Mouse (Mus musculus): ENCODE measurements around the gene Ddx4. TPM values are rescaled to one million over a fixed set of nuclear protein-coding genes. Genes with fewer than 3 reads are reported as not detected.
"Not testable (repeated sequence)": the region's sequence is repeated elsewhere in the genome, so short reads cannot be mapped to it uniquely, and the experiment has no call there.

Gene Ddx4
- total RNA-seq, 1 experiment: 4.8 TPM

DNA sequence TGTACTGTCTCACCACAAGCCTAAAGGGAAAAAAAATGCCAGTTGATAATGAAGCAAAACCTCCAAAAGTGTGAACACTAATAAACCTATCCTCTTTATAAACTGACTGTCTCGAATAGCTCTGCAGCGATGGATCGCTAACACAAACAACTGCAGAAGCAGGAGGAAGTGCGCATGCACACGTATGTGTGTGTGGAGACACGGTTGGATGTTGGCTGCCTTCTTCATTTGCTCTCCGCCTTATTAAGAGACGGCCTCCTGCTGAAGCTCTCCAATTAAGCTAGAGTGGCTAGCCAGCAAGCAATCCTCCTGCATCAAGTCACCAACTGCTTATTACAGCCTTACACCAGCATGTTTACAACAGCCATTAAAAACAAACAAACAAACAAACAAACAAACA, 70.0 kb downstream of the Ddx4 start:
- no peak overlapping the region for H3K9ac ChIP-seq (ENCODE audit: insufficient read depth, low read depth, low read length, poor library complexity, severe bottlenecking)
- no peaks in the 10 kb centered on the region for H3K9me3 ChIP-seq (ENCODE audit: control insufficient read depth, insufficient read depth, low read depth, low read length)
- H3K27ac ChIP-seq (ENCODE audit: insufficient read depth, low read depth, low read length, poor library complexity, severe bottlenecking): no peak overlapping the region
- H3K36me3 ChIP-seq (ENCODE audit: control insufficient read depth, insufficient read depth, low read length, poor library complexity, severe bottlenecking): no peaks in the 10 kb centered on the region
- no peaks in the 10 kb centered on the region for H3K4me1 ChIP-seq (ENCODE audit: control insufficient read depth in 2 of 2, insufficient read depth in 2 of 2, low read length in 2 of 2, poor library complexity in 1 of 2)
- TF ChIP-seq ZC3H11A (IDR thresholded peaks at IDR 0.05; ENCODE audit: borderline replicate concordance, low read depth, low read length) (no peak), MAFK (IDR thresholded peaks at IDR 0.05; ENCODE audit: insufficient read depth, low read depth, low read length) (no peak), ZNF384 (IDR thresholded peaks at IDR 0.05; ENCODE audit: low read depth, low read length) (no peak), CHD2 (IDR thresholded peaks at IDR 0.05; ENCODE audit: low read depth, low read length) (no peak), HCFC1 (IDR thresholded peaks at IDR 0.05; ENCODE audit: borderline replicate concordance, insufficient read depth, low read length) (no peak)
- in situ Hi-C loops (cut with MboI; ENCODE audit: low sequenced_read_pairs in 2 of 2, unreplicated experiment in 2 of 2): no loop called here
- DNase-seq (ENCODE audit: low read depth, low spot score): no peak
- no peak overlapping the region for H3K4me3 ChIP-seq (ENCODE audit: insufficient read depth in 1 of 2, low read depth in 1 of 2, low read length in 2 of 2, poor library complexity in 1 of 2, severe bottlenecking in 1 of 2)

DNA sequence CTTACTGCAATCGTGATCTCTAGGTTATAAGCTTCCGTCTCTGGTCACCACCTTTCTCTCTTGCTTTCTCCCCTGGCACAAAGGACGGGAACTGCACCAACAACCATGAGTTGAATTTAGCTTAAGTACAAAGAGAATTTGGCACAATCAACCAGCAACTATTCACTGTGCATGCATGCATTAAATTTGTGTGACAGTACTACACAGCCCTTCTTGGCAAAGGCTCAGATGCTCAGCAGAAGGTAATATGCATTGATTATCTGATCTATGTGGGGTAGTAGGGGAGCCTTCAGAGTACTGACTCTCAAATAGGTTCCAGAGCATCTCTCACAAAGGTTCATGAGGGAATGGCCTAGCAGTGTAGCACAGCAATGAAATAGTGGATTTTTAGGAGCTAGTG, 70.5 kb downstream of the Ddx4 start:
- TF ChIP-seq ZC3H11A (IDR thresholded peaks at IDR 0.05; ENCODE audit: borderline replicate concordance, low read depth, low read length) (no peak), HCFC1 (IDR thresholded peaks at IDR 0.05; ENCODE audit: borderline replicate concordance, insufficient read depth, low read length) (no peak), CHD2 (IDR thresholded peaks at IDR 0.05; ENCODE audit: low read depth, low read length) (no peak)
- H3K27ac ChIP-seq (ENCODE audit: insufficient read depth, low read depth, low read length, poor library complexity, severe bottlenecking): no peak overlapping the region
- no peaks in the 10 kb centered on the region for H3K36me3 ChIP-seq (ENCODE audit: control insufficient read depth, insufficient read depth, low read length, poor library complexity, severe bottlenecking)
- no peaks in the 10 kb centered on the region for H3K9me3 ChIP-seq (ENCODE audit: control insufficient read depth, insufficient read depth, low read depth, low read length)
- no peak overlapping the region for H3K4me3 ChIP-seq (ENCODE audit: insufficient read depth in 1 of 2, low read depth in 1 of 2, low read length in 2 of 2, poor library complexity in 1 of 2, severe bottlenecking in 1 of 2)
- H3K4me1 ChIP-seq (ENCODE audit: control insufficient read depth in 2 of 2, insufficient read depth in 2 of 2, low read length in 2 of 2, poor library complexity in 1 of 2): no peaks in the 10 kb centered on the region
- no peak for DNase-seq (ENCODE audit: low read depth, low spot score)
- H3K9ac ChIP-seq (ENCODE audit: insufficient read depth, low read depth, low read length, poor library complexity, severe bottlenecking): no peak overlapping the region
- in situ Hi-C loops (cut with MboI; ENCODE audit: low sequenced_read_pairs in 2 of 2, unreplicated experiment in 2 of 2): no loop called here

DNA sequence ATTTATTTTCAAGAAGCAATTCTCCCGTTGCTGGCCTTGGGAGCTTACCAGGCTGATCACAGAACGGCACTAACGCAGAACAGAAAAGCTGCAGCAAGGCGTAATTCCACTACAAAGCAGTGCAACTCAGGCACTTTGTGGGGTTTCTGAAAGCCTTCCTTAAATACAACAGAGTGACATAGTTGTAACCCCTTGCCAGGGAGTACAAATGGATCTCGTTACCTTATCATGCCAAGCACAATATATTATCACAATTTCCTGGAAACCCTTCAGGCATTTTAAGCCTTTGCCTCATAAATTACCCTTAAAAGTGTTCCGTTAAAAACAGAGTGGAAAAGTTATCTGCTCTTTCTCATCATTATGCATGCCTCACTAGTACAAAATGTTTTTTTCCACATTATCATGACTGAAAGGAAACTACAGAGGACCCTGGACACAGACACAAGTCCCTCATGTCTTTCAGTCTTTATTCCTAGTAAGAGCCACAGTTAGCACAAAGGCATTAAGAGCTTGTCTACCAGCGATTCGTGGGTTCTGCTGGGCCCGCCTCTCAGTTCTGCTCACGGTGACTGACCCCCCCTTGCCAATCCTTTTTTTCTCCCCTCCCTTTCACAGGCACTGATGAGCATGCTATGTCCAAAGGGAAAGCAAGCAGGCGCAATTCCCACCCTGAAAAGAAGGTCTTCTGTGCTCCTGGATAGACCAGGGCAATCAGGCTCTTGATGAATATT, 71.5 kb downstream of the Ddx4 start:
- DNase-seq (ENCODE audit: low read depth, low spot score): no peak
- no peak overlapping the region for H3K4me3 ChIP-seq (ENCODE audit: insufficient read depth in 1 of 2, low read depth in 1 of 2, low read length in 2 of 2, poor library complexity in 1 of 2, severe bottlenecking in 1 of 2)
- no peak overlapping the region for H3K9ac ChIP-seq (ENCODE audit: insufficient read depth, low read depth, low read length, poor library complexity, severe bottlenecking)
- TF ChIP-seq ZC3H11A (IDR thresholded peaks at IDR 0.05; ENCODE audit: borderline replicate concordance, low read depth, low read length) (no peak), CHD2 (IDR thresholded peaks at IDR 0.05; ENCODE audit: low read depth, low read length) (no peak), ZNF384 (IDR thresholded peaks at IDR 0.05; ENCODE audit: low read depth, low read length) (no peak), MAFK (IDR thresholded peaks at IDR 0.05; ENCODE audit: insufficient read depth, low read depth, low read length) (no peak), HCFC1 (IDR thresholded peaks at IDR 0.05; ENCODE audit: borderline replicate concordance, insufficient read depth, low read length) (no peak)
- in situ Hi-C loops (cut with MboI; ENCODE audit: low sequenced_read_pairs in 2 of 2, unreplicated experiment in 2 of 2): no loop called here
- H3K4me1 ChIP-seq (ENCODE audit: control insufficient read depth in 2 of 2, insufficient read depth in 2 of 2, low read length in 2 of 2, poor library complexity in 1 of 2): no peaks in the 10 kb centered on the region
- H3K36me3 ChIP-seq (ENCODE audit: control insufficient read depth, insufficient read depth, low read length, poor library complexity, severe bottlenecking): no peaks in the 10 kb centered on the region
- no peaks in the 10 kb centered on the region for H3K9me3 ChIP-seq (ENCODE audit: control insufficient read depth, insufficient read depth, low read depth, low read length)
- H3K27ac ChIP-seq (ENCODE audit: insufficient read depth, low read depth, low read length, poor library complexity, severe bottlenecking): no peak overlapping the region

DNA sequence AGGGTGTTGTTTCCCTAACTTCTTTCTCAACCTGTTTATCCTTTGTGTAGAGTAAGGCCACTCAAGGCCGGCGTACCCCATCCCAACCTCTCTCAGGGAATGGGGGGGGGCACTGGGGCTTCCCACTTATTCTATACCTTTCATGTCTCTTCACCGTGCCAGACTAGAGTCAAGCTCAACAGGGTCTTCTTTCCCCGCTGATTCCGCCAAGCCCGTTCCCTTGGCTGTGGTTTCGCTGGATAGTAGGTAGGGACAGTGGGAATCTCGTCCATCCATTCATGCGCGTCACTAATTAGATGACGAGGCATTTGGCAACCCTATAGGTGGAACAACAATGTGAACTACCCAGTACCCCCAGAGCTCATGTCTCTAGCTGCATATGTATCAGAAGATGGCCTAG, 74.2 kb downstream of the Ddx4 start:
- H3K4me3 ChIP-seq (ENCODE audit: insufficient read depth in 1 of 2, low read depth in 1 of 2, low read length in 2 of 2, poor library complexity in 1 of 2, severe bottlenecking in 1 of 2); H3K27ac ChIP-seq (ENCODE audit: insufficient read depth, low read depth, low read length, poor library complexity, severe bottlenecking); in situ Hi-C loops (cut with MboI; ENCODE audit: low sequenced_read_pairs in 2 of 2, unreplicated experiment in 2 of 2); H3K4me1 ChIP-seq (ENCODE audit: control insufficient read depth in 2 of 2, insufficient read depth in 2 of 2, low read length in 2 of 2, poor library complexity in 1 of 2); DNase-seq (ENCODE audit: low read depth, low spot score); H3K9ac ChIP-seq (ENCODE audit: insufficient read depth, low read depth, low read length, poor library complexity, severe bottlenecking); H3K36me3 ChIP-seq (ENCODE audit: control insufficient read depth, insufficient read depth, low read length, poor library complexity, severe bottlenecking); H3K9me3 ChIP-seq (ENCODE audit: control insufficient read depth, insufficient read depth, low read depth, low read length): not testable (repeated sequence)

DNA sequence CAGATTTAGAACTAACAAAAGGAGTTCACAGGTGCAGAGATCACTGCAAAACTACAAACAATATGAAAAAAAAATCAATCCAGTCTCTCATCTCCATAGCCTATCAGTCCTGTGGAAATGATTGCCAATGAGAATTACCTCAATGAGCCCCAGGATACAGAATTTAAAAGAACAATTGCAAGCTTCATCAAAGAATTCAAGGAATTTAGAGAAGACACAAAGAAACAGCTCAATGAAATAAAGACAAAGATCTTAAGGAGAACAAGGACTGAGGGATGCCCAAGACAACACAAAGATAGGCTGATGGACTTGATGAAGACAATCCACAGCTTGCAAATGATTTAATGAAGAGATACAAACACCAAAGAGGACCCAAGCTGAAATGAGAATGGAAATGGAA, 78.5 kb downstream of the Ddx4 start:
- H3K9me3 ChIP-seq (ENCODE audit: control insufficient read depth, insufficient read depth, low read depth, low read length): no peaks in the 10 kb centered on the region
- TF ChIP-seq ZC3H11A (IDR thresholded peaks at IDR 0.05; ENCODE audit: borderline replicate concordance, low read depth, low read length) (no peak), HCFC1 (IDR thresholded peaks at IDR 0.05; ENCODE audit: borderline replicate concordance, insufficient read depth, low read length) (no peak), MAFK (IDR thresholded peaks at IDR 0.05; ENCODE audit: insufficient read depth, low read depth, low read length) (no peak), ZNF384 (IDR thresholded peaks at IDR 0.05; ENCODE audit: low read depth, low read length) (no peak), CHD2 (IDR thresholded peaks at IDR 0.05; ENCODE audit: low read depth, low read length) (no peak)
- H3K4me3 ChIP-seq (ENCODE audit: insufficient read depth in 1 of 2, low read depth in 1 of 2, low read length in 2 of 2, poor library complexity in 1 of 2, severe bottlenecking in 1 of 2): no peak overlapping the region
- no peaks in the 10 kb centered on the region for H3K36me3 ChIP-seq (ENCODE audit: control insufficient read depth, insufficient read depth, low read length, poor library complexity, severe bottlenecking)
- H3K4me1 ChIP-seq (ENCODE audit: control insufficient read depth in 2 of 2, insufficient read depth in 2 of 2, low read length in 2 of 2, poor library complexity in 1 of 2): no peaks in the 10 kb centered on the region
- DNase-seq (ENCODE audit: low read depth, low spot score): peak; percentile 6
- no peak overlapping the region for H3K27ac ChIP-seq (ENCODE audit: insufficient read depth, low read depth, low read length, poor library complexity, severe bottlenecking)
- in situ Hi-C loops (cut with MboI; ENCODE audit: low sequenced_read_pairs in 2 of 2, unreplicated experiment in 2 of 2): no loop called here
- no peak overlapping the region for H3K9ac ChIP-seq (ENCODE audit: insufficient read depth, low read depth, low read length, poor library complexity, severe bottlenecking)

All from ES-E14 (cell line).